Mouse (Mus musculus): Measurements from ENCODE around the gene Fam3c.
A peak's percentile ranks its signal among the peaks of the same experiment; 100 is the strongest.

Fam3c gene

GRCm38 (mm10) chr6:22356086-22356507 is at the start of gene Fam3c:
TSS of gene Fam3c (minus strand) at chr6:22356243.
- peak; percentile 97 for DNase-seq (ENCODE audit: low spot score)

- DNase-seq (ENCODE audit: low spot score) = no peak
These were observed 49.0 kb upstream of the Fam3c start for GRCm38 (mm10) chr6:22405021-22405420.

GRCm38 (mm10) chr6:22403736-22404135 is 47.7 kb upstream of the Fam3c start:
- DNase-seq (ENCODE audit: low spot score) = no peak

GRCm38 (mm10) chr6:22403317-22403716 is 47.3 kb upstream of the Fam3c start:
- no peak for DNase-seq (ENCODE audit: low spot score)

GRCm38 (mm10) chr6:22402548-22403164 is 46.6 kb upstream of the Fam3c start:
- DNase-seq (ENCODE audit: low spot score) = no peak

GRCm38 (mm10) chr6:22402037-22402436 is 46.0 kb upstream of the Fam3c start:
- no peak for DNase-seq (ENCODE audit: low spot score)

GRCm38 (mm10) chr6:22398079-22398774 is 42.2 kb upstream of the Fam3c start:
- no peak for DNase-seq (ENCODE audit: low spot score)

- DNase-seq (ENCODE audit: low spot score) = no peak
These were observed 39.2 kb upstream of the Fam3c start for GRCm38 (mm10) chr6:22395207-22395606.

GRCm38 (mm10) chr6:22390654-22391365 is 34.8 kb upstream of the Fam3c start:
- DNase-seq (ENCODE audit: low spot score) = no peak

- no peak for DNase-seq (ENCODE audit: low spot score)
These were observed 29.3 kb upstream of the Fam3c start for GRCm38 (mm10) chr6:22385254-22385870.

- DNase-seq (ENCODE audit: low spot score) = no peak
These were observed 24.2 kb upstream of the Fam3c start for GRCm38 (mm10) chr6:22380269-22380668.

- DNase-seq (ENCODE audit: low spot score) = no peak
These were observed 23.8 kb upstream of the Fam3c start for GRCm38 (mm10) chr6:22379831-22380230.

- DNase-seq (ENCODE audit: low spot score) = no peak
These were observed 22.4 kb upstream of the Fam3c start for GRCm38 (mm10) chr6:22378462-22378861.

- DNase-seq (ENCODE audit: low spot score) = no peak
These were observed 18.7 kb upstream of the Fam3c start for GRCm38 (mm10) chr6:22374791-22375190.

GRCm38 (mm10) chr6:22373476-22373875 is 17.4 kb upstream of the Fam3c start:
- no peak for DNase-seq (ENCODE audit: low spot score)

- peak; percentile 29 for DNase-seq (ENCODE audit: low spot score)
These were observed 10.9 kb upstream of the Fam3c start for GRCm38 (mm10) chr6:22366977-22367376.

- DNase-seq (ENCODE audit: low spot score) = no peak
These were observed 7.5 kb upstream of the Fam3c start for GRCm38 (mm10) chr6:22363590-22363989.

- DNase-seq (ENCODE audit: low spot score) = no peak
These were observed 5.9 kb upstream of the Fam3c start for GRCm38 (mm10) chr6:22361941-22362340.

GRCm38 (mm10) chr6:22359019-22359418 is 3.0 kb upstream of the Fam3c start:
- no peak for DNase-seq (ENCODE audit: low spot score)

- DNase-seq (ENCODE audit: low spot score) = no peak
These were observed 1.3 kb upstream of the Fam3c start for GRCm38 (mm10) chr6:22357351-22357750.

GRCm38 (mm10) chr6:22355396-22356085 is 502 bp downstream of the Fam3c start:
- no peak for DNase-seq (ENCODE audit: low spot score)

GRCm38 (mm10) chr6:22354675-22355074 is 1.4 kb downstream of the Fam3c start:
- DNase-seq (ENCODE audit: low spot score) = no peak

Measured in urinary bladder, postnatal 14 days (tissue).